Mouse (Mus musculus) CD4-positive naive resting alpha-beta T cell, adult 76 days (primary cell): ENCODE measurements around the gene Vmn1r151. TPM values are rescaled to one million over a fixed set of nuclear protein-coding genes. Genes with fewer than 3 reads are reported as not detected.

ENCODE experiments used
- total RNA-seq: library from RNA; stranded (reverse); gene quantifications from one replicate; pipeline ENCODE4 v1.2.4, GENCODE M21; 2023

The Vmn1r151 gene
- not detected for total RNA-seq

GRCm38 (mm10) chr7:22499578-22499977 is at the start of gene Vmn1r151:
Gene Vmn1r151, minus strand, starts transcription at chr7:22499678.

GRCm38 (mm10) chr7:22534787-22535186 is 35.3 kb upstream of the Vmn1r151 start, which contains the start of gene Gm8677:
Gene Gm8677, minus strand, starts transcription at chr7:22534887.

GRCm38 (mm10) chr7:22522667-22523066 is 23.2 kb upstream of the Vmn1r151 start, which contains the start of gene Vmn1r152:
Gene Vmn1r152, plus strand, starts transcription at chr7:22522967.

GRCm38 (mm10) chr7:22463975-22464374 is 35.5 kb downstream of the Vmn1r151 start, which contains the start of gene Gm10665:
Gene Gm10665, minus strand, starts transcription at chr7:22464075.

Other genes with a start within 250 kb of the Vmn1r151 start
- gene Gm4187, start 170.0 kb downstream of the Vmn1r151 start, total RNA-seq: not detected
- gene Gm8660, start 128.6 kb downstream of the Vmn1r151 start, total RNA-seq: not detected
- not detected for gene Vmn1r148, start 86.1 kb downstream of the Vmn1r151 start, total RNA-seq
- not detected for gene Vmn1r149, start 61.4 kb downstream of the Vmn1r151 start, total RNA-seq
- not detected for gene Gm10665, start 35.6 kb downstream of the Vmn1r151 start, total RNA-seq
- not detected for gene Vmn1r152, start 23.3 kb upstream of the Vmn1r151 start, total RNA-seq
- gene Gm8677, start 35.2 kb upstream of the Vmn1r151 start, total RNA-seq: not detected
- not detected for gene Gm4201, start 65.7 kb upstream of the Vmn1r151 start, total RNA-seq
- gene Gm4565, start 88.4 kb upstream of the Vmn1r151 start, total RNA-seq: not detected
- gene Vmn1r155, start 158.3 kb upstream of the Vmn1r151 start, total RNA-seq: not detected
- gene Gm8693, start 192.6 kb upstream of the Vmn1r151 start, total RNA-seq: not detected
- not detected for gene Gm4567, start 220.0 kb upstream of the Vmn1r151 start, total RNA-seq